Mouse (Mus musculus): ENCODE results near the gene Cc2d2b. TPM values are rescaled to one million over a fixed set of nuclear protein-coding genes. Genes with fewer than 3 reads are reported as not detected.

The Cc2d2b gene
- total and polyA plus RNA-seq, 3 experiments, result not detected

DNA sequence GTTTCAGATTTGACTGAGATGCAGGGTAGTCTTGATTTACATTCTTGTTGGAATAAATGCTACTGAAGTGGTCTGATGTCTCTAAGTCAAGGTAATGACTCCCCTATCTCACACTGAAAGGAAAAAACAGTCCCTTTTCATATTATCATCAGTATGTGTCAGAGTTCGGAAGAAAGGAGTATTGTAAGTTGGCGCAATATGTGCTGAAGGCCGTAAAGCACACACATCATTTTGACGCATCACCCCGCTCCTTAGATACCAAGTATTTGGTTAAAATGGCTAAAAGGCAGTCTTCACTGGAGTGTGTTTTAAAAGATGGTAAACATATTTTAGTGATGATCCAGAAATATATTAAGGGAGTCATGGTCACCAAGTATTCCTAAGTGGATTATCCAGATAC, 10.9 kb upstream of the Cc2d2b start:
- in situ Hi-C loops (cut with MboI; ENCODE audit: low pct_ligation_motif_present, low pct_unique_long_range_greater_than_20kb, low sequenced_read_pairs) (no loop called here), dilution Hi-C loops (cut with MboI; ENCODE audit: extremely low pct_ligation_motif_present, extremely low pct_unique_long_range_greater_than_20kb, low sequenced_read_pairs) (no loop called here)
- Histone ChIP-seq H3K9me3 (replicated peaks; ENCODE audit: low read length) (no peaks in the 10 kb centered on the region), H3K4me2 (ENCODE audit: insufficient read depth, low read depth, poor library complexity, severe bottlenecking) (no peak overlapping the region), H3K36me3 (replicated peaks in 1 of 2; ENCODE audit: control insufficient read depth in 1 of 2, insufficient read depth in 1 of 2, low read length in 1 of 2) (peaks cover 28 to 58% of the 10 kb centered on the region in 2 experiments), H3K4me3 (replicated peaks in 1 of 3; ENCODE audit: low read depth in 2 of 3, low read length in 2 of 3, poor library complexity in 1 of 3) (no peak overlapping the region), H3K9ac (ENCODE audit: insufficient read depth, low read depth) (no peak overlapping the region), H3K4me1 (ENCODE audit: control insufficient read depth in 1 of 2, insufficient read depth in 2 of 2) (peaks cover 0 to 6% of the 10 kb centered on the region in 2 experiments; a peak in 2 of 4 replicates), H3K79me2 (replicated peaks; ENCODE audit: control insufficient read depth, extremely low read depth, insufficient read depth, poor library complexity, severe bottlenecking) (no peaks in the 10 kb centered on the region), H3K27ac (ENCODE audit: insufficient read depth, low read depth) (no peak overlapping the region), H3K27me3 (replicated peaks) (no peaks in the 10 kb centered on the region)
- TF ChIP-seq ELF1 (IDR thresholded peaks at IDR 0.05; ENCODE audit: low read depth, low read length) (no peak), ETS1 (conservative IDR thresholded peaks at IDR 0.05; ENCODE audit: low read depth, low read length) (no peak), IRF4 (IDR thresholded peaks at IDR 0.05; ENCODE audit: low read depth, low read length) (no peak), KAT2A (IDR thresholded peaks at IDR 0.05; ENCODE audit: insufficient replicate concordance, low read length) (no peak), GABPA (IDR thresholded peaks at IDR 0.05; ENCODE audit: insufficient replicate concordance, low read depth, low read length) (no peak), CHD1 (IDR thresholded peaks at IDR 0.05; ENCODE audit: low read depth, low read length) (no peak), RCOR1 (conservative IDR thresholded peaks at IDR 0.05; ENCODE audit: low read depth, low read length) (no peak), RAD21 (IDR thresholded peaks at IDR 0.05; ENCODE audit: low read depth, low read length) (no peak), SMC3 (IDR thresholded peaks at IDR 0.05; ENCODE audit: low read depth, low read length) (no peak), MYC (IDR thresholded peaks at IDR 0.05; ENCODE audit: low read depth, low read length) (no peak), PAX5 (IDR thresholded peaks at IDR 0.05; ENCODE audit: low read length) (no peak), POLR2AphosphoS2 (IDR thresholded peaks at IDR 0.05; ENCODE audit: low read depth, low read length) (no peak), JUN (IDR thresholded peaks at IDR 0.05; ENCODE audit: insufficient read depth, low read depth, low read length) (no peak), JUND (conservative IDR thresholded peaks at IDR 0.05; ENCODE audit: low read depth, low read length) (no peak), POLR2A (IDR thresholded peaks at IDR 0.05; ENCODE audit: low read depth, low read length) (no peak), USF2 (conservative IDR thresholded peaks at IDR 0.05; ENCODE audit: low read depth, low read length) (no peak), MEF2A (IDR thresholded peaks at IDR 0.05; ENCODE audit: borderline replicate concordance, low read depth, low read length) (no peak), CTCF (conservative IDR thresholded peaks at IDR 0.05 in 1 of 2, IDR thresholded peaks at IDR 0.05 in 1 of 2; ENCODE audit: low read depth in 2 of 2, low read length in 2 of 2) (no peak), MAZ (IDR thresholded peaks at IDR 0.05; ENCODE audit: low read depth, low read length) (no peak), EP300 (IDR thresholded peaks at IDR 0.05; ENCODE audit: low read length) (no peak)
- DNase-seq (ENCODE audit: extremely low read depth), result no peak

DNA sequence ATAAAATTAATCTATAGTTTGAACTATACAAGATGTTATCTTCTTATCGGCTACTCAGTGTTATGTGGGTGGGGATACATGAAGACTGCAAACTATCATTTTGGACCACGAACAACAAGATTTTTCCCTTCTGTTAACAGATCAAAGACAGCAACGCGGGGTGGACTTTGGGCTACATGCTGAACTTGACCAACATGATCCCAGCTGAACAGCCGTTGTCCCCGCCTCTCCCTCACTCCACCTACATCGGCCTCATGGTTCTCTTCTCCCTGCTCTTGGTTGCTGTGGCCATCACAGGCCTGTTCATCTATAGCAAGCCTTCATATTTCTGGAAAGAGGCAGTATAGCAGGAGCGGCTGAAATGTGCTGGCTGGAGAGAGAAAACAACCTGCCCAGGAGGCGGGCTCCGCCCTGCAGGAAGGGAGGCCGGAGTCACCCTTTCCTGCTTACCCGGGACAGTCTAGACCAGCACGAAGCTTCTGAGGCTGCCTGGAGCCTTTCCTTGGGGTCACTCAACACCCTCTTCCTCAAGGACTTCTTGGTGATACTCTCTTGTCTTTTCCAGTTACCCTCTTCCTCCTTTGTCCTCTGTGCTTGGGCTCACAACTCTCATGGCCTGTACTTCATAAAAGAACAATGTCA, 9.7 kb upstream of the Cc2d2b start:
- TF ChIP-seq IRF4 (IDR thresholded peaks at IDR 0.05; ENCODE audit: low read depth, low read length) (no peak), JUN (IDR thresholded peaks at IDR 0.05; ENCODE audit: insufficient read depth, low read depth, low read length) (no peak), CHD2 (IDR thresholded peaks at IDR 0.05; ENCODE audit: low read length) (no peak), ZNF384 (IDR thresholded peaks at IDR 0.05; ENCODE audit: low read depth, low read length) (no peak), HCFC1 (IDR thresholded peaks at IDR 0.05; ENCODE audit: low read depth, low read length) (no peak), SMC3 (IDR thresholded peaks at IDR 0.05; ENCODE audit: low read depth, low read length) (no peak), MAX (IDR thresholded peaks at IDR 0.05; ENCODE audit: low read length) (no peak), JUND (conservative IDR thresholded peaks at IDR 0.05; ENCODE audit: low read depth, low read length) (no peak), E2F4 (IDR thresholded peaks at IDR 0.05; ENCODE audit: insufficient replicate concordance, low read depth, low read length) (no peak), KAT2A (IDR thresholded peaks at IDR 0.05; ENCODE audit: insufficient replicate concordance, low read length) (no peak), GABPA (IDR thresholded peaks at IDR 0.05; ENCODE audit: insufficient replicate concordance, low read depth, low read length) (no peak), USF1 (IDR thresholded peaks at IDR 0.05; ENCODE audit: low read depth, low read length) (no peak), NRF1 (IDR thresholded peaks at IDR 0.05; ENCODE audit: low read depth, low read length) (no peak), MAFK (IDR thresholded peaks at IDR 0.05; ENCODE audit: insufficient replicate concordance, low read length) (no peak)
- DNase-seq (ENCODE audit: extremely low read depth), result no peak
- Histone ChIP-seq H3K27ac (ENCODE audit: insufficient read depth, low read depth) (no peak overlapping the region), H3K36me3 (replicated peaks in 1 of 2; ENCODE audit: control insufficient read depth in 1 of 2, insufficient read depth in 1 of 2, low read length in 1 of 2) (peaks cover 26 to 53% of the 10 kb centered on the region in 2 experiments), H3K4me2 (ENCODE audit: insufficient read depth, low read depth, poor library complexity, severe bottlenecking) (no peak overlapping the region), H3K9ac (ENCODE audit: insufficient read depth, low read depth) (no peak overlapping the region), H3K4me1 (ENCODE audit: control insufficient read depth in 1 of 2, insufficient read depth in 2 of 2) (peaks cover 0 to 6% of the 10 kb centered on the region in 2 experiments; a peak in 2 of 4 replicates), H3K79me2 (replicated peaks; ENCODE audit: control insufficient read depth, extremely low read depth, insufficient read depth, poor library complexity, severe bottlenecking) (no peaks in the 10 kb centered on the region), H3K9me3 (replicated peaks; ENCODE audit: low read length) (no peaks in the 10 kb centered on the region), H3K27me3 (replicated peaks) (no peaks in the 10 kb centered on the region), H3K4me3 (replicated peaks in 1 of 3; ENCODE audit: low read depth in 2 of 3, low read length in 2 of 3, poor library complexity in 1 of 3) (no peak overlapping the region)
- in situ Hi-C loops (cut with MboI; ENCODE audit: low pct_ligation_motif_present, low pct_unique_long_range_greater_than_20kb, low sequenced_read_pairs) (no loop called here), dilution Hi-C loops (cut with MboI; ENCODE audit: extremely low pct_ligation_motif_present, extremely low pct_unique_long_range_greater_than_20kb, low sequenced_read_pairs) (no loop called here)
